Mouse (Mus musculus) urinary bladder, postnatal 10 days (tissue): ENCODE measurements around the gene Sipa1l3.

Source experiments
- DNase-seq: peaks from one replicate; pipeline ENCODE4 v3.0.0; 2022; ENCODE audit warnings: low spot score

The Sipa1l3 gene

GRCm38 (mm10) chr7:29480183-29480582 lies 38.3 kb downstream of the Sipa1l3 start:
- DNase-seq: no peak

DNA sequence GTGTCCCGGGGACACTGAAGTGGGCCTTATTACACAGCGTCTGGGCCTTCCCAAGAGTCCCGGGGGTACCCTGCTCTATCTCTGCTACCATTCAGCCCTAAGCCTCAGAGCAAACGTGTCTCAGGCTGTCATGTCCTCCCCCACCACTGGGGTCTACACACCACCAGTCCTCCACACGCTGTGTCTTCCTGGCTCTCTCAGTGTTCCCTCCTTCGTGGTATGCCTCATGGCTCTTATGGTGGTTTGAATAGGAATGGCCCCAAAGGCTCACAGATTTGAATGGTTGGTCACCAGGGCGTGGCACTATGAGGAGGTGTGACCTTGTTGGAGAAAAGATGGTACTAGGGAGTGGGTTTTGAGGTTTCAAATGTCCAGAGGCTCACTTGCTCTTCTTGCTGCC lies 43.4 kb downstream of the Sipa1l3 start:
- no peak for DNase-seq

DNA sequence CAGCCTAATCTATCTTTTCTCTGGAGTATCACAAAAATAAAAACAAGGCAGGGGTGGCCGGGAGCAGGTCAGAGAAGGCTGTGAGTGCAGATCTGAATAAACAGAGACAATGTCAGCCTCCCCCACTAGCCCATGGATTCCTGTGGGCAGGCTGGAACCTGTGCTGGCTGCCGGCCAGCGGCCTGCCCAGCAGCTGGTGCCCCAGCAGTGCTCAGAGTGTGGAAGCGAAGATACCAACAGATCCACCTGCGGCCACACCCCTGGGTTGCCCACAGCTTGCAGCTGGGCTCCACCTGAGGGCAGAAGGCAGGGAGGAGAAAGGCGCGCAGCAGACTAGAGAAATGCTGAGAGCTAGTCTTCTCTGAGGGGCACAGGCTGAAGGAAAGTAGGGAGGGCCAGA lies 47.1 kb downstream of the Sipa1l3 start:
- no peak for DNase-seq

GRCm38 (mm10) chr7:29469602-29470344 lies 48.7 kb downstream of the Sipa1l3 start:
- no peak for DNase-seq

GRCm38 (mm10) chr7:29468593-29468992 lies 49.8 kb downstream of the Sipa1l3 start:
- no peak for DNase-seq

GRCm38 (mm10) chr7:29466585-29466984 lies 51.9 kb downstream of the Sipa1l3 start:
- no peak for DNase-seq

DNA sequence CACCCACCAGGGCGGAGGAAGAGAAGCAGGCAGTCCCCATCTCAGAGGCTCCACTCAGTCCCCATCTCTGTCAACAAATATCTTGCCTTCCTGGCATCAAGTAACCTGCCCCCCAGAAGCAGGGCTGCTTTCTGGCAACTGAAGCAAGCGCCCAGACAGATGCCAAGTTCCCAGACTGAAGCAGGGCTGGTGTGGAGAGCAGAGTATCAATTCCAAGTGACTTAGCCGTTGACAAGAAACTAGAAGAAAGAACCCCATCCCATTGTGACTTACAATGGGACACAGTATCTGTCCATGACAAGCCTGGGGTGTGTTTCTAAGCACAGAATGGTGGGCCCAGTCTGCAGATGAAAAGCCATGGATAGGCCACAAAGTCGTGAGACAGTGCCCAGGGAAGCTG lies 52.7 kb downstream of the Sipa1l3 start:
- no peak for DNase-seq

GRCm38 (mm10) chr7:29462820-29463219 lies 55.6 kb downstream of the Sipa1l3 start:
- no peak for DNase-seq

GRCm38 (mm10) chr7:29462178-29462577 lies 56.3 kb downstream of the Sipa1l3 start:
- DNase-seq: no peak

GRCm38 (mm10) chr7:29461557-29461956 lies 56.9 kb downstream of the Sipa1l3 start:
- DNase-seq: no peak

DNA sequence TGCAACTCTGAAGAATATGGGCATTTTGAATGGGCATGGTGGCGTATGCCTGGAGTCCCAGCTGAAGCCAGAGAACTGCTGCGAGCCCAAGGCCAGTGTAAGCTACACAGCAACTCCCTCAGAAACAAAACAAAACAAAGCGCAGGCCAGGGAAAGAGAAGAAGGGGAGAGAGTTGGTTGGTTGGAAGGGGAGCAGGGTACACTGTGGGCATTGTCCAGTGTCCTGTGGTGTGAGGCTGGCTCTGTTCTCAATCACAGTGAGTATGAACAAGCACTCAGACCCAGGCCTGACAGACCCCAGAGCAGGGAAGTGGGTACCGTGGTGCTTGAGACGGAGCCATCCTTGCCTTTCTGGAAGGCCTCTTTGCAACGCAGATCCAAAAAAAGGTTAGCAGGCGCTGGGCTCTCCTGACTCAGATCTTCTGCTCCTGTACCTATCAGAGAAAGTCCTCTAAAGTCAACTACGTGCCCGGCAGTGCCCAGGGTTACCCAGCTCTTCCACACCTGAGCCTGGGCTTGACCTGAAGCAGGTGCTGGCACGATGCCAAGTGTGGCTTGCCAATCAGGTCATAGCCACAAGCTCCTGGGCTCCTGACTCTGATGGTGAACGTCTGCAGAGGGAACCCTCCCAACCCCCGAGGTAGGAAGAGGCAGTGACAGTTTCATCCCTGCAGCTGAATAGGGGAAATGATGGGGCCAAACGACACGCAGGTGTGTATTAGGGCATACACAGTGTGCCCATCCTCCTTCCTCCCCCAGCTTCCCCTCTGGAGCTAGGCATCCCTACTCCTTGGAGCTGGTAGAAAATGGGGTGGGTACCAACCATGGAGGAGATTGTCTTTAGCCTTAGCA lies 59.3 kb downstream of the Sipa1l3 start:
- no peak for DNase-seq

DNA sequence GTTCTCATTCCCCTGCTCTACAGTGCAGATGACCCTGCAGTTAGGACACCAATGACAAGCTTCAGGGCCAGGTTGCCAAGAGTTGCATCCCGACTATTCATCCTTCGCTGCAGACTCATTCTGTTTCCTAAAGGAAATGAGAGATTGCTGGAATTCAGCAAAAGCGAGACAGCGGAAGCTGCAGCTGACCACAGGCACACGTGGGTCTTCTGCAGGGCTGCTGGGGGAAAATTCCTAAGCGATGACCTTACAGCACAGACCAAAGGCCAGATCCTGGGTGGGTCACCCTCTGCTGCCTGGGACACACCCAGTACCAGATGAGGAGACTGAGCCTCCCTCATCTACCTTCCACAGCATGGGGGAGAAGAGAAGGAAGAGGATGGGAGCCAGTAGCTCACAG lies 60.7 kb downstream of the Sipa1l3 start:
- DNase-seq: no peak

- no peak for DNase-seq
These were observed 61.7 kb downstream of the Sipa1l3 start for GRCm38 (mm10) chr7:29456716-29457115.

DNA sequence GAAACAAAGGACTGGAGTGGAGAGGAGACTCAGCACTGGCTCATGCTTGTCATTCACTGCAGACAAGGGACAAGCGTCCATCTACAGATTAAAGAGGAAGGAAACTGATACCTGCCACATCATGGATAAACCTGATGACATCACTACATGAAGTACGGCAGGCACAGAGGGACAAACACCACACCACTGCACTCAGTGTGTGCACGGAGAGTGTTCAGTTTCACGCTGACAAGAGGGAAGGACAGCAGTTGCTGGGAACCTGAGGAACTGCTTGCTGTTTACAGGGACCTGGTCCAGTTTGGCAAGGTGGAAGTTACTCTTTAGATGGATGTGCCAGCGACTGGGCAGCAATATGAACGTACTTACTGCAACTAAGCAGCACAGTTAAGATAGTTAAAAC lies 62.9 kb downstream of the Sipa1l3 start:
- DNase-seq: no peak

- DNase-seq: no peak
These were observed 63.5 kb downstream of the Sipa1l3 start for GRCm38 (mm10) chr7:29454965-29455364.

DNA sequence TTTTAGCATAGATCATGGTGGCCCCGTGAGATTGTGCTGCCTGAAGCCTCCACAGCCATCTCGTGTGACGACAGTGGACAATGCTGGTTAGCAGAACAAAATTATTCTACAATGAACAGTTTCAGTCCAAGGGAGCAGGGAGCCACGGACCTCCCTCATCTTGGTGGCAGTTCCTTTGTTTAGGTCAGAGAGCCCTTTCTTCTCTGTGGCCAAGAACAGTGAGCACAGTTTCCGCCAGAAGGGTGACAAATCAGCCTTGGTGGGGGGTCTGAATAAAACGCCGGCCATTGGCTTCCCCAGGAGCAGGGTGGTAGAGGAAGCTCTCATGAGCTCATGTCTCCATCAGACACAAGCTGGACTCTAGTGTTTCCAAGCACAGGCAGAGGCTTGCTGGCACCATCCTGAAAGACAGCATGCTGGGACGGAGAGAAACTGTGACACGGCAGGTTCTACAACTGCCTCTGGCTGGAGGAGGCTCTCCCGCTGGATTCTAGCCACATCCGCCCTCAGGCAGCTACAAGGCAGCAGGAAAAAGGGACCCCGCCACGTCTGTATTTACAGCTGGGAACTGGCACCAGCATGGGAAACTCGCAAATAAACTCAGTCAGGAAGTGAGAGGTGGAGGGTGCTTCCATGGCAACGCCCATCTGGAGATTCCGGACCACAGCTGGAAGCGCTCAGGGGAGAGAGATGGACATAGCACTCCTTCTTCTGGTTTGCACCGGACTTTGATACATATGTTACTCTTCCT lies 65.3 kb downstream of the Sipa1l3 start:
- no peak for DNase-seq

GRCm38 (mm10) chr7:29452381-29452780 lies 66.1 kb downstream of the Sipa1l3 start:
- no peak for DNase-seq

- no peak for DNase-seq
These were observed 68.3 kb downstream of the Sipa1l3 start for GRCm38 (mm10) chr7:29450175-29450574.

- DNase-seq: no peak
These were observed 69.6 kb downstream of the Sipa1l3 start for GRCm38 (mm10) chr7:29448830-29449229.

DNA sequence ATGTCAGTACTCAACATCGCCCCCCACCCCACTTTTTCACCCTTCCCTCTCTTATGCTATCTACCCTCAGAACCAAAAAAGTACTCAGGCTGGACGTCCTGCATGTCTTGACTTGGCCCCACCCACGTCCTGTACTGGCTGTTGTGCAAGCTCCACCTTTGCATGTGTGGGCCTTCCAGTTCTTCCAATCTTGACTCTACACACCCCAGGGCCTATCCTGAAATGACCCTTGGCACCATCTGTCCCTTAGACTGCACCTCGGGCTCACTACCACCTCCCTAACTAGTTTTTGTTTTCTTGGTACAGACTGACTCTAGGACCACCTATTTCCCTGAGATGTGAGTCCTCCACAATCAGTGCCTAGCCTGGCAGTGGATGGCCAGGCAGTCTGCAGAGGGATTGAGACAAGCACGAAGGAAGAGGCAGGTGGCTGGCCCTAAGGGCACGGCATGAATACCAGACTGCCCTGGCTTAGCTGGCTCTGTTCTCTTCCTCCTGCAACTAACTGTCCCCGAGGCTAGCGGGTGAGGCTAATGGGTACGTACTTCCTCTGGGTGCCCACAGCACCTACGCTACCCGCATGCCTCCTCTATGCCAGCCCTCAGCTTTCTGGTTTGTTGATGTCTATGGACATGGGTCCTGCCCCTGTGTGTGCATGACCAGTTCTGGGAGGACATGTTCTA lies 71.2 kb downstream of the Sipa1l3 start:
- no peak for DNase-seq

DNA sequence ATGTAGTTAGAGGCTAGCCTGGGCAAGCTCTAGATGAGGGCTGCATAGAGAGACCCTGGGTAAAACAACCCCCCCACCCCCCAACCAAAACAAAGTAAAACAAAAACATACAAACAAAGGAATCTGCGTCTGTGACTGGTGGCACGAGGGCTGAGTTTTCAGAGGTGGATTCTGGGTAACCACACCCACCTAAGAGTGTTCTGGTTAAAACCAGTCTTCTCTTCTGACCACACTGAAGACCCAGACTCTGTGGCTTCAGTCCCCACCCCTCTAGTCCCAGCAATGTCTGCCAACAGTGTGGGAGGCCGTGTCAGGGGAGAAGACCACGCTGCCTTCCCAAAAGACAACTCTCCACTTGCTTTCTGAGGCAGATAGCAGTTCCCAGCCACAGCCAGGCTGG lies 72.3 kb downstream of the Sipa1l3 start:
- no peak for DNase-seq

DNA sequence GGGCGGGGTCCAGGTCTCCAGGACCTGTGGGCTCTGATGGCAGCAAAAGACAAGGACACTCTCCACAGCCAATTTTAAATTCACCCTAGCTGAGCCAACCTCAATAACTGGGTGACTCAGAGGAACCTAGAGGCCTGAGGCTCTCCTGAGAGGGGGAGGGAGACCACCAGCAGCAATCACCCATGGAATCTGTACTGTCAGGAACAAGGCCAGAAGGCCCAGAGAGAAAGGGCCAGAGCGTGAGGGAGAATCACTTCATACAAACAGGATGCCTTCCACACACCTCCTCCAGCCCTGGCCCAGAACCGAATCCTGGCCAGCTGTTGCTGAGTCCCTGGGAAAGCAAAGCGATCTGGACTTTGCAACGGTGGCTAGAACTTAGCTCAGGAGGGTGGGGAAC lies 73.9 kb downstream of the Sipa1l3 start:
- no peak for DNase-seq
